Mouse (Mus musculus) lung, embryonic 15.5 days (tissue): ENCODE results near the gene Ccdc66. TPM values are rescaled to one million over a fixed set of nuclear protein-coding genes. Genes with fewer than 3 reads are reported as not detected.

ENCODE experiments used
- ATAC-seq: fragments of 200-750 bp; cut with Nextera tagmentation; 2 replicates; pipeline ENCODE4 v1.8.0; 2017; ENCODE audit warnings: moderate number of reproducible peaks, borderline replicate concordance; ENCODE audit not compliant: low FRiP score, low TSS enrichment; ENCODE audit errors: extremely low read depth
- H3K27ac ChIP-seq: fragments of 300-500 bp; sonication (generic); 2 replicates; pipeline ENCODE4 v1.5.1; 2015; ENCODE audit warnings: moderate library complexity, mild to moderate bottlenecking, inconsistent platforms
- H3K27me3 ChIP-seq: fragments of 300-500 bp; sonication (generic); 2 replicates; pipeline ENCODE4 v1.6.1; 2015; ENCODE audit warnings: inconsistent platforms
- H3K36me3 ChIP-seq: fragments of 300-500 bp; sonication (generic); 2 replicates; pipeline ENCODE4 v1.6.1; 2015; ENCODE audit warnings: inconsistent platforms
- H3K4me1 ChIP-seq: fragments of 300-500 bp; sonication (generic); 2 replicates; pipeline ENCODE4 v1.6.1; 2015; ENCODE audit warnings: inconsistent platforms
- H3K4me2 ChIP-seq: fragments of 300-500 bp; sonication (generic); 2 replicates; pipeline ENCODE4 v1.6.1; 2015; ENCODE audit warnings: inconsistent platforms, mild to moderate bottlenecking, moderate library complexity
- H3K4me3 ChIP-seq: fragments of 300-500 bp; sonication (generic); 2 replicates; pipeline ENCODE4 v1.5.1; 2015; ENCODE audit warnings: mild to moderate bottlenecking, inconsistent platforms
- H3K9ac ChIP-seq: fragments of 300-500 bp; sonication (generic); 2 replicates; pipeline ENCODE4 v1.6.1; 2015; ENCODE audit warnings: inconsistent platforms
- H3K9me3 ChIP-seq: fragments of 300-500 bp; sonication (generic); 2 replicates; pipeline ENCODE4 v1.6.1; 2016; ENCODE audit warnings: inconsistent platforms
- WGBS: fragments of 180-500 bp; shearing (Covaris S2); methylation state at CpG from one replicate; pipeline ENCODE4 v1.1.7; 2015; 5-methylcytosine and 5-hydroxymethylcytosine counted together
- polyA plus RNA-seq: library from polyadenylated mRNA; unstranded; fragments of >200 nt; fragmentation: Nextera tagmentation; extraction: Ambion mirVana; gene quantifications from 2 replicates; pipeline ENCODE4 v1.2.1, GENCODE M21; 2015

Gene Ccdc66
- 12.8 and 13.7 TPM in 2 replicates for polyA plus RNA-seq

- H3K4me3 ChIP-seq: peak within 1 kb of the TSS; percentile 74
- peak; percentile 96 for ATAC-seq
- H3K9ac ChIP-seq: peak within 1 kb of the TSS; percentile 67
- H3K27me3 ChIP-seq: no peaks in the 10 kb centered on the region
- peaks cover 7% of the 10 kb centered on the region for H3K4me1 ChIP-seq
- no peaks in the 10 kb centered on the region; the same call in 1 of the 2 replicates for H3K36me3 ChIP-seq
- WGBS: under 1% methylated on average over 51 of the region's 51 CpGs
- no peaks in the 10 kb centered on the region for H3K9me3 ChIP-seq
- peak within 1 kb of the TSS; percentile 71 for H3K4me2 ChIP-seq
- H3K27ac ChIP-seq: peak within 1 kb of the TSS; percentile 32; the same call in 1 of the 2 replicates
Measured at GRCm38 (mm10) chr14:27507894-27508643, at the start of gene Ccdc66. TSS of gene Ccdc66 (minus strand) at chr14:27508460.

DNA sequence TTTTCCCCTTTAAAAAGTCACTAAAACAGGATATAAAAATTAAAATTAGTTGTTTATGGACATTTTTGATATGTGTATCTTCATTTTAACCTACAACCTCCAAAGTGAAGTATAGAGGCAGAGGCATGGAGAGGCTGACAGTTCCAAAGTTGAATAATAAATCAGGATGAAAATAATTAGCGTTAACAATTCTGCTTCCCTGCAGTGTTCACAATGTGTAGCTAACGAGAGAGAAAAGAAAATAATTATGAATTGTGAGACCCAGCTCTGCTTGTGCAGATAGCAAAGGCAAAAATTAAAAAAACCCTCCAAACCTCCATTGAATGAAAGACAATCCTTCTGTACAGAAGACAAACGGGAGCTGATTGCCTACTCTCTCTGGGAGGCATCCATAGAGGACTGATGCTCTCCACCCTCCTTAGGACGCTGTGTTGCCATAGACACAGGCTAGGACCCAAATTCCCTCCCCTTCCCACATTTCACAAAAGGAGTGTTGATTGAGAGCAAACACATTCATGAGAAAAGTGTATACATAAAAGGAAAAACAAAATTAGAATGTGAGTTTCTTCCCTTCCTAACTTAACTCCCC, 35.7 kb upstream of the Ccdc66 start:
- 78% methylated on average over 4 of the region's 4 CpGs for WGBS
- Histone ChIP-seq H3K9me3 (no peaks in the 10 kb centered on the region), H3K4me2 (no peak overlapping the region), H3K36me3 (no peaks in the 10 kb centered on the region), H3K4me3 (no peak overlapping the region), H3K27me3 (no peaks in the 10 kb centered on the region), H3K4me1 (no peaks in the 10 kb centered on the region), H3K27ac (no peak overlapping the region), H3K9ac (no peak overlapping the region)
- ATAC-seq: no peak

GRCm38 (mm10) chr14:27536441-27536840, 28.2 kb upstream of the Ccdc66 start:
- H3K27ac ChIP-seq: no peak overlapping the region
- H3K4me3 ChIP-seq: no peak overlapping the region
- no peaks in the 10 kb centered on the region for H3K9me3 ChIP-seq
- H3K36me3 ChIP-seq: no peaks in the 10 kb centered on the region
- 64% methylated on average over 3 of the region's 3 CpGs for WGBS
- no peak overlapping the region for H3K9ac ChIP-seq
- ATAC-seq: no peak
- H3K4me2 ChIP-seq: no peak overlapping the region
- H3K27me3 ChIP-seq: no peaks in the 10 kb centered on the region
- no peaks in the 10 kb centered on the region for H3K4me1 ChIP-seq

DNA sequence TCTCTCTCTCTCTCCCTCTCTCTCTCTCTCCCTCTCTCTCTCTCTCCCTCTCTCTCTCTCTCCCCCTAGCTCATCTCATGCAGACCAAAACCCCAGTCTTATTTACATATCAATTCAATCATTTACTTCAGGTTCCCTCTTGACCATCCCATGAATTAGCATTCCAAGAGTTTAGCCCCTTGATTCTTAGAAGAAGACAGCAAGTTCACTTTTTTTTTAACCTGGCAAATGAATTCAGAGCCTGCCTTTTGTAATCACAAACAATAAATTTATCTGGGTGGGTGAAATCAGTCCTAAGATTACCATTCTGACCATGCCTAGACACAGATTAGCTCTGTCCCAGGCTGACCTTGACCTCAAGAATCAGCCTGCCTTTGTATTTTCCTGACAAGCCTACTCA, 16.3 kb upstream of the Ccdc66 start:
- no peaks in the 10 kb centered on the region for H3K27me3 ChIP-seq
- H3K27ac ChIP-seq: no peak overlapping the region
- ATAC-seq: no peak
- no peaks in the 10 kb centered on the region for H3K9me3 ChIP-seq
- no peak overlapping the region for H3K9ac ChIP-seq
- H3K4me1 ChIP-seq: no peaks in the 10 kb centered on the region
- H3K36me3 ChIP-seq: no peaks in the 10 kb centered on the region
- no peak overlapping the region for H3K4me3 ChIP-seq
- no peak overlapping the region for H3K4me2 ChIP-seq

DNA sequence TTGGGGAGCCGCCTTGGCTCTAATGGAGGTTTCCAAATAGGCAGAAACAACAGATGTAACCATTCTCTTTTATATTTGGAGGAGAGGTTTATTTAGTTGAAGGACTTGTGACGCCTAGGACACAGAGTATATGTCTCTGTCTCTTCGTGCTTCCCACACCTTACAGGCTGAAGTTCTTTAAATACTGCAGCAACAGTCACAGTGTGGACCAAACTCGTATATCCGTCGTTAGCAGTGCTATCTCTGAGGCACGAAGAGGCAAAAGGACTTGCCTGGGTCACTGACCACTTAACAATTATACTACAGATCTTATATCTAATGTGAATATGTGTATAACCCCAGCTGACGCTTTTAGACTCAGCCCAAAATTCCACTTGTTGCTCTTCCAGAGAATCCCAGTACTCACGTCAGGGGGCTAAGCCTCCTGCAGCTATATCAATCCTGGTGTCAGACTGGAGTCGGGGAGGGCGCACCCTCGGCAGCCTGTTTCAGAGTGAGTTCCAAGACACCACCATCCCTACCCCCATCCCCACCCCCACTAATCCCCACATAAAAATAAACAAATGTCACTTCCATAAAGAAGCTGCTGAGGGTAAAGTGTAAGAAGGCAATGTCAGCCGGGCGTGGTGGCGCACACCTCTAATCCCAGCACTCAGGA, 513 bp upstream of the Ccdc66 start:
- H3K9ac ChIP-seq: peak overlapping the region; percentile 67
- H3K27ac ChIP-seq: 0 out of 2 replicates have a peak overlapping the region, but pooled peaks have one; percentile 5
- 13% methylated on average over 15 of the region's 15 CpGs for WGBS
- H3K36me3 ChIP-seq: no peaks in the 10 kb centered on the region; the same call in 1 of the 2 replicates
- H3K4me1 ChIP-seq: peaks cover 7% of the 10 kb centered on the region
- H3K4me3 ChIP-seq: peak overlapping the region; percentile 74
- peak; percentile 44; the same call in 1 of the 2 replicates for ATAC-seq
- H3K9me3 ChIP-seq: no peaks in the 10 kb centered on the region
- H3K27me3 ChIP-seq: no peaks in the 10 kb centered on the region
- peak overlapping the region; percentile 71 for H3K4me2 ChIP-seq

GRCm38 (mm10) chr14:27501096-27501495, 7.2 kb downstream of the Ccdc66 start:
- 81% methylated on average over 4 of the region's 4 CpGs for WGBS
- H3K36me3 ChIP-seq: peaks cover 14% of the 10 kb centered on the region

DNA sequence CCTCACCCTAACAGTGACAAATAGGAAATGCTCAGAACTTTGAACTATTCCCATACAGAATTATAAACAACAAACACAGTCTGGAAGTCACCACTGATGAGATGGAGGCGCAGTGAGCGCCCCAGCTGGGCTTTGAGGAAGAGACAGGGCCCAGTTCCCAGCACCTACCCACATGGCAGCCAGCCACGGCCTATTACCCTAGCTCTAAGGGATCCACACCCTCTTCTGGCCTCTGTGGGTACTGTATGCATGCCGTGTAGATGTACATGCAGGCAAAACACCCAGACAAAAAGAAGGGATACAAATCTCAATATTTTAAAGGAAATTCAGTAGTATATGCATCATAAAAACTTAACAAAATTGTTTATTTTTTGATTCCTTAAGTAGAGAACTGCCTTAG, 14.7 kb downstream of the Ccdc66 start:
- no peak for ATAC-seq
- Histone ChIP-seq H3K4me2 (no peak overlapping the region), H3K4me1 (no peaks in the 10 kb centered on the region), H3K36me3 (peaks cover 71% of the 10 kb centered on the region), H3K4me3 (no peak overlapping the region), H3K9ac (no peak overlapping the region), H3K9me3 (no peaks in the 10 kb centered on the region), H3K27ac (no peak overlapping the region), H3K27me3 (no peaks in the 10 kb centered on the region)
- WGBS: 86% methylated on average over 4 of the region's 4 CpGs

More at GRCm38 (mm10) chr14:27501096-27501495, 7.2 kb downstream of the Ccdc66 start:
- H3K9ac ChIP-seq: no peak overlapping the region
- no peak for ATAC-seq
- H3K4me1 ChIP-seq: no peaks in the 10 kb centered on the region
- H3K27ac ChIP-seq: no peak overlapping the region
- no peaks in the 10 kb centered on the region for H3K27me3 ChIP-seq
- no peak overlapping the region for H3K4me3 ChIP-seq
- no peaks in the 10 kb centered on the region for H3K9me3 ChIP-seq
- no peak overlapping the region for H3K4me2 ChIP-seq

- peaks cover 77% of the 10 kb centered on the region for H3K36me3 ChIP-seq
- H3K27me3 ChIP-seq: no peaks in the 10 kb centered on the region
- H3K4me2 ChIP-seq: no peak overlapping the region
- H3K9me3 ChIP-seq: no peaks in the 10 kb centered on the region
- H3K27ac ChIP-seq: no peak overlapping the region
- no peak overlapping the region for H3K4me3 ChIP-seq
- WGBS: 93% methylated on average over 5 of the region's 5 CpGs
- ATAC-seq: no peak
- no peak overlapping the region for H3K9ac ChIP-seq
- no peaks in the 10 kb centered on the region for H3K4me1 ChIP-seq
Measured at GRCm38 (mm10) chr14:27491399-27491798, 16.9 kb downstream of the Ccdc66 start.

DNA sequence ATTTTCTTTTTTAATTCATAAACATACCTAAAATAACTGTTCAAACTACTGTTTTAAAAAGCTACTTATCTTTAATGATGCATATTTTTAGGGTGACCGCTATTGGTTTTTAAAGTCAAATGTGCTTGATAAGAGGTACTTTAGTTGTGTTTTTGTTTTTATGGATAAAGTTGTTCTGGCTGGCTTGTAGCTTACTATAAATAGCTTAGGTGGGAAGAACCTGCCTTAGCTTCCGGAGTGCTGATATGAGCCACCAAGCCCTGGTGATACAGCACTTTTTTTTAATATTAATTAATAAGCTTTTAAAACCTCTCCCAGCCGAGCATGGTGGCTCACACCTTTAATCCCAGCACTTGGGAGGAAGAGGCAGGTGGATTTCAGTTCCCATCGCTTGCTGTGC, 61.3 kb downstream of the Ccdc66 start:
- no peak for ATAC-seq
- H3K36me3 ChIP-seq: peaks cover 47% of the 10 kb centered on the region
- H3K9ac ChIP-seq: no peak overlapping the region
- 79% methylated on average over 4 of the region's 4 CpGs for WGBS
- H3K27me3 ChIP-seq: no peaks in the 10 kb centered on the region
- H3K4me1 ChIP-seq: no peaks in the 10 kb centered on the region
- no peak overlapping the region for H3K4me3 ChIP-seq
- H3K9me3 ChIP-seq: no peaks in the 10 kb centered on the region
- no peak overlapping the region for H3K27ac ChIP-seq
- H3K4me2 ChIP-seq: no peak overlapping the region

DNA sequence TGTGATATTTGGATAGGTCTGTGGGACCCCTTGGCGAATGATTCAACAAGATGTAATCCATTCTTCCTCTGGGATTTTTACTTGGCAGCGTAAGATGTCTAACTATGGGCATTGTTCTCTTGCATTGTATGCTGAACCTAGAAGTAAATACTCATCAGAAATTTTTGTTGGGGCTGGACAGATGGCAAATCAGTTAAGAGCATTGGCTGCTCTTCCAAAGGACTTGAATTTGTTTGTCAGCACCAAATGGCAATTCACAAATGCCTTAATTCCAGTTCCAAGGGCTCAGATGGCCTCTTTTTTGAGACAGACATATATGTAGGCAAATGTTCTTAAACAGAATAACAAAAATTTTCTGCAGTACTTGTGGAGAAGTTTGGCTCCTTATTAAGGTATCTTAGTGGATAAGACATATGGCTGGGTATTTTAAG, 63.4 kb downstream of the Ccdc66 start:
- 94% methylated on average over 2 of the region's 2 CpGs for whole genome bisulfite sequencing
- ATAC-seq: no peak
- Histone ChIP-seq H3K4me3 (no peak overlapping the region), H3K4me2 (no peak overlapping the region), H3K4me1 (no peaks in the 10 kb centered on the region), H3K27me3 (no peaks in the 10 kb centered on the region), H3K9ac (no peak overlapping the region), H3K36me3 (peaks cover 44% of the 10 kb centered on the region), H3K27ac (no peak overlapping the region), H3K9me3 (no peaks in the 10 kb centered on the region)

GRCm38 (mm10) chr14:27440921-27441320, 67.3 kb downstream of the Ccdc66 start:
- ATAC-seq: no peak
- Histone ChIP-seq H3K4me2 (no peak overlapping the region), H3K4me1 (no peaks in the 10 kb centered on the region), H3K9me3 (no peaks in the 10 kb centered on the region), H3K36me3 (peaks cover 33% of the 10 kb centered on the region; the same call in 1 of the 2 replicates), H3K27me3 (no peaks in the 10 kb centered on the region), H3K4me3 (no peak overlapping the region), H3K9ac (no peak overlapping the region), H3K27ac (no peak overlapping the region)

DNA sequence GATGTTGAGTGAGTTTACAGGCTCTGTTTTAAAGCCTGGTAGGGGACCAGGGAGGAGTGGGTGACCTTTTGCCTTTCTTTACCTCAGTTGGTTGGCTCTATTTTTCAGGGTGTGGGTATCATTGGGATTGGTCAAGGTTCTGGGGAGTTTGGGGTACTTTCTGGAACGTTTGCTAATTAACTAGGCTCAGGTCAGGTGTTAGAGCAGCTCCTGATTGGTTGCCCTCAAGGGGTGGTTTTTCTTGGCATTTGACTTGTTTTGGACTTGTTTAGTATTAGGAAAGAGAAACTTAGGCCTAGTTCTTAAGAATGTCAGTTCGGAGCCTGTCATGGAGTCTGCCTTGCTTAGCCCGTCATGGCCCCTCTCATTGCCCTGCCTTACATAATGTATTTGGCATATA, 71.4 kb downstream of the Ccdc66 start:
- no peaks in the 10 kb centered on the region for H3K9me3 ChIP-seq
- ATAC-seq: no peak

More for the DNA sequence above, 71.4 kb downstream of the Ccdc66 start:
- Histone ChIP-seq H3K27me3 (no peaks in the 10 kb centered on the region), H3K4me1 (no peaks in the 10 kb centered on the region), H3K4me3 (no peak overlapping the region), H3K36me3 (peaks cover 21% of the 10 kb centered on the region; the same call in 1 of the 2 replicates), H3K9ac (no peak overlapping the region), H3K4me2 (no peak overlapping the region), H3K27ac (no peak overlapping the region)
- WGBS: 85% methylated on average over 3 of the region's 3 CpGs
